Mouse (Mus musculus): ENCODE measurements around the gene Coq8b. TPM values are rescaled to one million over a fixed set of nuclear protein-coding genes. Genes with fewer than 3 reads are reported as not detected.

Coq8b gene
- polyA plus RNA-seq (2014; fragmentation: Illumina TruSeq; extraction: RNeasy Lipid Tissue Mini Kit (QIAGEN cat#74804); ENCODE audit: low read depth, low replicate concordance): 1.4 TPM

DNA sequence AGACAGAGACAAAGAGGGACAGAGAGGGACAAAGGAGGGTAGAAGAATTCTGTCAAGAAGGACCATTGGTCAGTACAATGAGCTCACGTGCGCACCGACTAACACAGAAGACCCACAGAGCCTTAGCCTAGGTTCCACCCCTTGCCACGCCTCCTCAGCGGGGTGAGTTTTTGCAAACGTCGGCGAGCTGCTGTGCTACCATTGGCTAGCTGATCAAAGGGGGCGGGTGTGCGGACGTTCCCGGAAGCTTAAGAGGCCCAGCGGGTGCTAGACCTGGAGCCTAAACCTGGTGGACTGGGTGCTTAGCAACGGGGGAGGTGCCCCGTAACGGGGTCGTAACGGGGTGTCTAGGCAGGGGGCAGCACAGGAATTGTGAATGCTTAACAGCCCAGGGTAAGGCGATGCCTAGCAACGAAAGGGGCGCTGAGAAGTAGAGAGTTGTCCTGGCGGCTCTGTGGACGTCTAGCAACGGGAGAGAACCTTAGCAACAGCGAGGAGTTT lies at the start of gene Coq8b:
Coq8b (plus strand) TSS at position 243 of the 501 bp plus-strand sequence.

DNA sequence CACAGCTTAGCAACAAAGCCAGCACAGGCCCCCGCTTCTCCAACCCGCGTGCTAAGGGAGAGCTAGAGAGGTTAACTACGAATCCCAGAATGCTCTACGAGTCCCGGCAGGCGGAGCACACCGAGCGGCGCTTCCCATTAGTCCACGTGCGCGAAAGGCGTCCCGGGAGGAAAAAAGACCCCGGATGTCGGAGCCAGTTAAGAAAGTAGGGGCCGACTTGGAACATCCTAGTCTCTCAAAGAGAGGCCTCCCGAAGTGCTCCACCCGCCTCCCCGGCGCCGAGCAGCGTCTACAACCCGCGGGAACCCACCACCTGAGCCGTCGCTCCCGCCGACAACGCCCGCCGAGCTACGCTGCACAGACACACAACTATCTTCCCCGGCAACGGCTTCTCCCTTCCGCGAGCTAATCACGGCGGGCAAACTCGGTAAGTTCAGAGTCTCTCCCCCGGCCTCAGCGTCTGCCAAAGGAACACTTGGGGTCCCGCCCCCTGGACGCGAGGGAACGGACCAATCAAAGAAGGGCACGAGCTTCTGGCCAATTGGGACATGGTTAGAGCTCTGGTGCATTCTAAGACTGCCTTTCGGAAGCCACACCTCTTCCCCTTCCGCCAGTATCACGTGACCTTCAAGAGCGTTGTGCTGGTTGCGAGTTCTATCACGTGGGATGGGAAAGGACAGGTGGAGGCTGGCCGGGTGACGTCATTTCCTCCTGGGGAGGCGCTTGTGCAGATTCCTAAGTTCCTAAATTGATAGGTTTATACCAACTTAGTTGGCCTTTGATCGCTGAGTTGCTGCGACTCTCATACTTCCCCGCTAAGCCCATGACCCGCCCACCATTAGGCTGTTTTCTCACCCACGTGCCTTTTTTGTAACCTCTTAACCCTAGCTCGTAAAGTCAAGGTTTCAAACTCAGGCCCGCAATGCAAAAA lies 36.9 kb upstream of the Coq8b start, which contains the start of the genes BC024978 and Snrpa:
BC024978 (plus strand) TSS at position 101 of the 931 bp plus-strand sequence.
Snrpa (minus strand) TSS at position 591 of the 931 bp plus-strand sequence.

DNA sequence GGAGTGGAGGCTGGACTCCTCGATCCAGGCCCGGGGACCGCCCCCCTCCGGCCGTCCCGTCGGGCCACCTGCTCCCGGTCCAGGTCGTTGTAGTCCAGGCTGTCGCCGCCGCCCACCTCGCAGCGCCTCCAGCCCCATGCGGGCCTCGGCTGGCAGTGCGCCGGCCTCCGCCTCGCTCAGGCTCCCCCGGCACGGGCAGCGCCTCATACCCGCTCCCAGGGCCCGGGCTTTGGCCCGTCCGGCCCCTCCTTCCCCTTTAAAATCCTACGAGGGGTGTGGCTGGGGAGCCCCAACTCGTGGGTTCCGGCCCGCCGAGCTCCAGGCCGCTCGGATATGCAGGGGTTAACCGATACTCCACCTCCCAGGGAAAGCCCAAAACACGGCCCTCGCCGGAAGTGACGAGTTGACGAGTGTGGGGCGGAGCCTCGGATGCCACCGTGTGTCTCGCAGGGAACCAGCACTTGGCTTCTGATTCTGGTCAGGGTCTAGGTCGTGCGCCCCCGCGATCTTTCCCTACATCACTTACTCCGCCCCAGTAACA lies 4.5 kb upstream of the Coq8b start, which contains the start of gene Itpkc:
Itpkc (minus strand) TSS at position 381 of the 541 bp plus-strand sequence.

DNA sequence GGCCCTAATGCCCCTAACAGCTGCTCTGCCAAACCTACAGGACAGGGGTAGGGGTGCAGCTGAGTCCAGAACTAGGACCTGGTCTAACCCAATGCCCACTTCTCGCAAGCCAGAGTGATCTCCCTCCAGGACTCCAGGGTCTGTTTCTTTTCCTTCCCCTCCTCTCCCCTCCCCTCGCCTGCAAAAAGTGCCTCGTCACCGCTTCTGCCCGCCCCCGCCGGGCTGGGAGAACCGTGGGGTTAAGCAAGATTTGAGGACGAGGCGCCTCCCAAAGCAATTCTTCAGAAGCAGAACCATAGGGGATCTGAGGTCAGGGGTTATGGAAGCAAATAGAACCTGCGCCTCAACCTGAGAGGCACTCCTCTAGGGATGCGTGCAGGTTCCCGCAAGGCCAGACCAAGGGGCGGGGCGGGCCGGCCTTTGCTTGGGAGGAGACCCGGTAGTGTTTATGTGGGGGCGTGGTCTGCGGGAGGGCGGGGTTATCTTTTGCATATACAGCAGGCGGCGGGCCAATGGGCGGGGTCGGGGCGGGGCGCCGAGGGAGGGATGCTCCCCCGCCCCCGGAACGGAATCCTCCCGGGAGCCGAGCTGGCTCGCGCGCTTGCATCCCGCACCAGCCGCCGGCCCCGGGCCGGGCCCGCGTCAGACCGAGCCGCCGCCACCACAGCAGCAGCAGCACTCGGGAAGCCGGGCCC lies 25.5 kb downstream of the Coq8b start, which contains the start of gene Numbl:
Numbl (plus strand) TSS at position 229 of the 695 bp plus-strand sequence.

Other genes with a start within 250 kb of the Coq8b start
- not detected for gene Cyp2a12, start 203.9 kb upstream of the Coq8b start, polyA plus RNA-seq (2014; fragmentation: Illumina TruSeq; extraction: RNeasy Lipid Tissue Mini Kit (QIAGEN cat#74804); ENCODE audit: low read depth, low replicate concordance)
- gene Cyp2f2, start 113.1 kb upstream of the Coq8b start, polyA plus RNA-seq (2014; fragmentation: Illumina TruSeq; extraction: RNeasy Lipid Tissue Mini Kit (QIAGEN cat#74804); ENCODE audit: low read depth, low replicate concordance): 0.32 TPM
- not detected for gene Cyp2t4, start 79.3 kb upstream of the Coq8b start, polyA plus RNA-seq (2014; fragmentation: Illumina TruSeq; extraction: RNeasy Lipid Tissue Mini Kit (QIAGEN cat#74804); ENCODE audit: low read depth, low replicate concordance)
- gene Egln2, start 66.2 kb upstream of the Coq8b start, polyA plus RNA-seq (2014; fragmentation: Illumina TruSeq; extraction: RNeasy Lipid Tissue Mini Kit (QIAGEN cat#74804); ENCODE audit: low read depth, low replicate concordance): 1.0 TPM
- gene Rab4b, start 54.1 kb upstream of the Coq8b start, polyA plus RNA-seq (2014; fragmentation: Illumina TruSeq; extraction: RNeasy Lipid Tissue Mini Kit (QIAGEN cat#74804); ENCODE audit: low read depth, low replicate concordance): 1.8 TPM
- not detected for gene Gm21983, start 51.9 kb upstream of the Coq8b start, polyA plus RNA-seq (2014; fragmentation: Illumina TruSeq; extraction: RNeasy Lipid Tissue Mini Kit (QIAGEN cat#74804); ENCODE audit: low read depth, low replicate concordance)
- not detected for gene Mia, start 51.9 kb upstream of the Coq8b start, polyA plus RNA-seq (2014; fragmentation: Illumina TruSeq; extraction: RNeasy Lipid Tissue Mini Kit (QIAGEN cat#74804); ENCODE audit: low read depth, low replicate concordance)
- 4.5 TPM for gene BC024978, start 37.2 kb upstream of the Coq8b start, polyA plus RNA-seq (2014; fragmentation: Illumina TruSeq; extraction: RNeasy Lipid Tissue Mini Kit (QIAGEN cat#74804); ENCODE audit: low read depth, low replicate concordance)
- 3.3 TPM for gene Snrpa, start 36.8 kb upstream of the Coq8b start, polyA plus RNA-seq (2014; fragmentation: Illumina TruSeq; extraction: RNeasy Lipid Tissue Mini Kit (QIAGEN cat#74804); ENCODE audit: low read depth, low replicate concordance)
- gene Itpkc, start 4.4 kb upstream of the Coq8b start, polyA plus RNA-seq (2014; fragmentation: Illumina TruSeq; extraction: RNeasy Lipid Tissue Mini Kit (QIAGEN cat#74804); ENCODE audit: low read depth, low replicate concordance): 0.40 TPM
- gene Numbl, start 25.4 kb downstream of the Coq8b start, polyA plus RNA-seq (2014; fragmentation: Illumina TruSeq; extraction: RNeasy Lipid Tissue Mini Kit (QIAGEN cat#74804); ENCODE audit: low read depth, low replicate concordance): 0.08 TPM
- gene Ltbp4, start 104.7 kb downstream of the Coq8b start, polyA plus RNA-seq (2014; fragmentation: Illumina TruSeq; extraction: RNeasy Lipid Tissue Mini Kit (QIAGEN cat#74804); ENCODE audit: low read depth, low replicate concordance): not detected
- 0.57 TPM for gene Shkbp1, start 123.0 kb downstream of the Coq8b start, polyA plus RNA-seq (2014; fragmentation: Illumina TruSeq; extraction: RNeasy Lipid Tissue Mini Kit (QIAGEN cat#74804); ENCODE audit: low read depth, low replicate concordance)
- not detected for gene Gm20479, start 124.4 kb downstream of the Coq8b start, polyA plus RNA-seq (2014; fragmentation: Illumina TruSeq; extraction: RNeasy Lipid Tissue Mini Kit (QIAGEN cat#74804); ENCODE audit: low read depth, low replicate concordance)
- gene Sptbn4, start 214.7 kb downstream of the Coq8b start, polyA plus RNA-seq (2014; fragmentation: Illumina TruSeq; extraction: RNeasy Lipid Tissue Mini Kit (QIAGEN cat#74804); ENCODE audit: low read depth, low replicate concordance): not detected
- 1.1 TPM for gene Blvrb, start 215.0 kb downstream of the Coq8b start, polyA plus RNA-seq (2014; fragmentation: Illumina TruSeq; extraction: RNeasy Lipid Tissue Mini Kit (QIAGEN cat#74804); ENCODE audit: low read depth, low replicate concordance)
- 1.1 TPM for gene Sertad3, start 240.7 kb downstream of the Coq8b start, polyA plus RNA-seq (2014; fragmentation: Illumina TruSeq; extraction: RNeasy Lipid Tissue Mini Kit (QIAGEN cat#74804); ENCODE audit: low read depth, low replicate concordance)

Data from kidney, adult 10 weeks (tissue).